Mouse (Mus musculus) heart, embryonic 15.5 days (tissue): ENCODE data around the gene AF067061. TPM values are rescaled to one million over a fixed set of nuclear protein-coding genes. Genes with fewer than 3 reads are reported as not detected.
"Not testable (repeated sequence)": the region's sequence is repeated elsewhere in the genome, so short reads cannot be mapped to it uniquely, and the experiment has no call there.

ENCODE experiments used
- ATAC-seq: fragments of 200-750 bp; cut with Nextera tagmentation; replicated peaks from 2 replicates; pipeline ENCODE4 v1.8.0; 2017; ENCODE audit warnings: low read depth, moderate TSS enrichment; ENCODE audit not compliant: insufficient number of reproducible peaks, insufficient read depth, low FRiP score
- H3K27ac ChIP-seq: fragments of 300-500 bp; sonication (generic); 2 replicates; pipeline ENCODE4 v1.5.1; 2015; ENCODE audit warnings: mild to moderate bottlenecking, inconsistent platforms
- H3K27me3 ChIP-seq: fragments of 300-500 bp; sonication (generic); 2 replicates; pipeline ENCODE4 v1.6.1; 2015; ENCODE audit warnings: inconsistent platforms
- H3K36me3 ChIP-seq: fragments of 300-500 bp; sonication (generic); 2 replicates; pipeline ENCODE4 v1.6.1; 2015; ENCODE audit warnings: mild to moderate bottlenecking, inconsistent platforms
- H3K4me1 ChIP-seq: fragments of 300-500 bp; sonication (generic); replicated peaks from 2 replicates; pipeline ENCODE4 v1.6.1; 2015; ENCODE audit warnings: inconsistent platforms
- H3K4me2 ChIP-seq: fragments of 300-500 bp; sonication (generic); 2 replicates; pipeline ENCODE4 v1.6.1; 2015; ENCODE audit warnings: inconsistent platforms, mild to moderate bottlenecking, moderate library complexity
- H3K4me3 ChIP-seq: fragments of 300-500 bp; sonication (generic); 2 replicates; pipeline ENCODE4 v1.5.1; 2015; ENCODE audit warnings: mild to moderate bottlenecking, inconsistent platforms
- H3K9ac ChIP-seq: fragments of 300-500 bp; sonication (generic); 2 replicates; pipeline ENCODE4 v1.6.1; 2015; ENCODE audit warnings: mild to moderate bottlenecking, inconsistent platforms
- H3K9me3 ChIP-seq: fragments of 300-500 bp; sonication (generic); replicated peaks from 2 replicates; pipeline ENCODE4 v1.6.1; 2016; ENCODE audit warnings: inconsistent platforms
- WGBS: fragments of 180-500 bp; shearing (Covaris S2); methylation state at CpG from one replicate; pipeline ENCODE4 v1.1.7; 2015; ENCODE audit warnings: mixed read lengths; 5-methylcytosine and 5-hydroxymethylcytosine counted together
- polyA plus RNA-seq: library from polyadenylated mRNA; unstranded; fragments of >200 nt; fragmentation: Nextera tagmentation; extraction: Ambion mirVana; gene quantifications from 2 replicates; pipeline ENCODE4 v1.2.1, GENCODE M21; 2015

The AF067061 gene
- not detected in 2 replicates for polyA plus RNA-seq

DNA sequence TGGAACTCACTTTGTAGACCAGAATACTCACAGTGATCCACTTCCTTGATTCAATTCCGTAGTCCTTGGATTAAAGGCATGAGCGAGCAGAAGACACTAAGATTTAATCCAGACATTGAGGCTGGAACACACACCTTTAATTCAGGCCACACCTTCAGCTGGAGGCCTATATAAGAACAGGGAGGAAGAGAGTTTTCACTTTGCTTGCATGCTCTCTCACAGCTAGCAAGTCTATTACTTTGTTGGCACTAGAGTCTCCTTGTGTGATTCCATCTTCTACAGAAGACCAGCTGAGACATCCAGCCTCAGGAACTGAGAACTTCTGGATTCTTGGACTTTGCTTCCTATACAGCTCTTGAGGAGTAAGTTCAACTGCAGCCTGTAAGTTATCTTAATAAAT is at the start of gene AF067061:
AF067061 (plus strand) TSS at position 245 of the 400 bp plus-strand sequence.
- not testable (repeated sequence) for H3K27ac ChIP-seq, ATAC-seq, H3K4me1 ChIP-seq, H3K9me3 ChIP-seq, H3K36me3 ChIP-seq, H3K27me3 ChIP-seq, H3K9ac ChIP-seq, H3K4me2 ChIP-seq, H3K4me3 ChIP-seq
- WGBS = 77% methylated on average over 2 of the region's 2 CpGs

DNA sequence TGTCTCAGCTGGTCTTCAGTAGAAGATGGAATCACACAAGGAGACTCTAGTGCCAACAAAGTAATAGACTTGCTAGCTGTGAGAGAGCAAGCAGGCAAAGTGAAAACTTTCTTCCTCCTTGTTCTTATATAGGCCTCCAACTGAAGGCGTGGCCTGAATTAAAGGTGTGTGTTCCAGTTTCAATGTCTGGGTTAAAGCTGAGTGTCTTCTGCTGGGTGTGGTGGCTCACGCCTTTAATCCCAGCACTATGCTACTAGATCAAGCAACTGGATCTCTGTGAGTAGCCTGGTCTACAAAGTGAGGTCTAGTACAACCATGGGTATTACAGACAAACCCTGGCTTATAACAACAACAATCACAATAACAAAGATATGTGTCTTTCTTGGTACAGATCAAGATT is 47.1 kb upstream of the AF067061 start, which contains the start of gene Gm21762:
Gm21762 (minus strand) TSS at position 101 of the 400 bp plus-strand sequence.
- H3K27ac ChIP-seq, H3K4me3 ChIP-seq, H3K4me1 ChIP-seq, H3K27me3 ChIP-seq, ATAC-seq, H3K9ac ChIP-seq, H3K4me2 ChIP-seq, H3K36me3 ChIP-seq, H3K9me3 ChIP-seq: not testable (repeated sequence)
- WGBS = no CpG with 5 or more reads among the region's 2 CpGs

DNA sequence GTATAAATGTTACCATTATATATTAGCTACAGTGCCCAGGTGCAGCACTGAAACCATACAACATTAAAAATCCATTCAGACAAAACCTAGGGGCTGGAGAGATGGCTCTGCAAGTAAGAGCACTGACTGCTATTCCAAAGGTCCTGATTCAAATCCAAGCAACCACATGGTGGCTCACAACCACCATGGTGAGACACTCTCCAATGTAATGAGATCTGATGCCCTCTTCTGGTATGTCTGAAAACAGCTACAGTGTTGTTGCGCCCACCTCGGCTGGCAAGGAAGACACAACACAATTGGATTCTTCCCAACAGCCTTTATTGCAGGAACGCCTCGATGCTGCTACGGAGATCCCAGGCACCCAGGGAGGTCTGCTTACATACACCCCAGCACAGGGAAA is 42.0 kb upstream of the AF067061 start:
- H3K4me2 ChIP-seq, H3K4me3 ChIP-seq, H3K4me1 ChIP-seq, H3K27me3 ChIP-seq, ATAC-seq, H3K9ac ChIP-seq, H3K9me3 ChIP-seq, H3K36me3 ChIP-seq, H3K27ac ChIP-seq: not testable (repeated sequence)
- WGBS = 84% methylated on average over 5 of the region's 5 CpGs

DNA sequence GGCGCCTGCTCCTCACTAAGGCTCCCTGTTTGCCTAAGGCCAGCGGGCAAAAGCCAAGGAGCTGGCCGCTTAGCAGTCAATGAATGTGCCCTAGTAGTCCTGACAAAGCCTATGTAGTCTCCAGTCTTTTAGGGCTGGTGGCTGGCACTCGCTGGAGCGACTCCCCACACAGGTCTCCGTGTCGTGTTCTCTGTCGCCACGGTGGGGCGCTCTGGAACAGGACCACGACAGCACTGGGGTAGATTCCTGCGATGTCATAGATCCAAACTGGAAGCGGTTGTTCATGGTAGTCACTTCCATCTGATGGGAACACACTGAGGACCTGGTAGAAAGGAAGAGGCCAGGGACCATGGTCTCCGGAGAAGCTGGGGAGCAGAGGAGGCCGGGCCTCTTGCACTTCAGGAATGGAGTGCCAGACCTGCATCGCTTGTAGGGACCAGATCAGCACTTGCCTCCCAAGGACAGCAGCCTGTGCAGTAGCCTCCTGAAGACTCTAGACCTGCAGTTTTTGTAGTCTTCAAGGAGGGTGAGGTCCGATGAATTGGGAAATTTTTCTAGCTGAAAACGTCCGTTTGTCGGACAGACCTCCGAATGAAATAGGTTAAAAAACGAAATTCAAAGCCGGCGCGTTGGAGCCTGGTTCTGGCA is 39.8 kb upstream of the AF067061 start:
- not testable (repeated sequence) for H3K27ac ChIP-seq, H3K9me3 ChIP-seq, H3K36me3 ChIP-seq, ATAC-seq, H3K4me2 ChIP-seq, H3K9ac ChIP-seq, H3K27me3 ChIP-seq, H3K4me1 ChIP-seq, H3K4me3 ChIP-seq
- 85% methylated on average over 16 of the region's 25 CpGs for WGBS

DNA sequence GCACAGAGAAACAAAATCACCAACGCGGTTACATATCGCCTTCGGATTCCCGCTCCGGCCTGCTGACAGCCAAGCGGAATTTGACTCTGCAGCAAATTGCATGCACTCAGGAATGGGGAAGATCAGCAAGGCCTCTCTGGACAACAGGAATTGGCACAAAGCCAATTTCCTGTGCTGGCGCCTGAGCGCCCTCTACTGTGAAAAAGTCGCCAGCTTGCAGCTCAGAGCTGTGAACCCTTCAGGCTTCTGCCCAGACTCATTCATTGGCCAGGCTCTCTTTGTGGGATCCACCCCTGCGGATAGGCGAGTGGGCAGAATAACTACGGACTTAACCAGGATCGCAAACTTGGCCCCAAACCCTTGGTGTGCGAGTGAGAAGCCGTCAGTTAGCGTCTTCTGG is 31.1 kb upstream of the AF067061 start:
- not testable (repeated sequence) for H3K36me3 ChIP-seq, H3K4me1 ChIP-seq, H3K9ac ChIP-seq, H3K27me3 ChIP-seq, H3K9me3 ChIP-seq, H3K27ac ChIP-seq, ATAC-seq, H3K4me3 ChIP-seq, H3K4me2 ChIP-seq
- WGBS = 92% methylated on average over 17 of the region's 17 CpGs

DNA sequence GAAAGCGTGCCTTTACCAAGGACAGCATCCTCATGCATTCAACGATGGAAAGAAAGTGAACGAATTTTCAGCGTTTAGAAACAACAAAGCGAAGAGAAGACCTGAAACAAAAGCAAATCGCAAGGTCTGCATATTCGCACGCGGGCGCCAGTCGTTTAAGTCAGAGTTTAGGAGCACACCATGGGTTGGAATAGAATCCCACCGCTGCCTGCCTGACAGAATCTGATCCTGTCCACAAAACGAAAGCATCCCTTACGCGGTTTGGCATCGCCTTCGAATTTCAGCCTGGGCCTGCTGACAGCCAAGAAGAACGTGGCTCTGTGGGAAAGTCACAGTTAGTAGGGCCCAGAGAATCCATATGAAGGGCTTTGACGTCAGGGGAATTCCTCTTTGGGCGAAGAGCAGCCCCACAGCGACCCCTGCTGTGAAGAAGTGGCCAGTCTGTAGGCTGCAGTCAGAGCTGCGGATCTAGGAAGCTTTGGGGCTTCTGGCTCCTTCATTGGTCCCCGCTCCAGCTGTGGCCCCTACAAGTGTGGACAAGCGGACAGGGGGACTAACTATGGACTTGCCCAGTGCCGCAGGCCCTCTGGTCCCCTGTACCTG is 30.4 kb upstream of the AF067061 start:
- not testable (repeated sequence) for H3K36me3 ChIP-seq, H3K9me3 ChIP-seq, H3K4me1 ChIP-seq, H3K27ac ChIP-seq, H3K4me3 ChIP-seq, H3K27me3 ChIP-seq, H3K9ac ChIP-seq, ATAC-seq, H3K4me2 ChIP-seq
- WGBS = 68% methylated on average over 13 of the region's 25 CpGs

DNA sequence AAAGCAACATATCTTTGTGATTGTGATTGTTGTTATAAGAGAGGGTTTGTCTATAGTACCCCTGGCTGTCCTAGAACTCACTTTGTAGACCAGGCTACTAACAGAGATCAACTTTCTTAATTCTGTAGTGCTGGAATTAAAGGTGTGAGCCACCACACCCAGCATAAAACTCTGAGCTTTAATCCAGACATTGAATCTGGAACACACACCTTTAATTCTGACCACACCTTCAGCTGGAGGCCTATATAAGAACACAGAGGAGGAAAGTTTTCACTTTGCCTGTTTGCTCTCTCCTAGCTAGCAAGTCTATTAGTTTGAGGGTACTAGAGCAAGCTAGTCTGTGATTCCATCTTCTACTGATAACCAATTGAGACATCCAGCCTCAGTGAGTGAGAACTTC is 24.1 kb upstream of the AF067061 start, which contains the start of gene Gm21731:
Gm21731 (plus strand) TSS at position 301 of the 400 bp plus-strand sequence.
- not testable (repeated sequence) for H3K9ac ChIP-seq, H3K36me3 ChIP-seq, H3K27ac ChIP-seq, H3K27me3 ChIP-seq, ATAC-seq, H3K4me3 ChIP-seq, H3K9me3 ChIP-seq, H3K4me2 ChIP-seq, H3K4me1 ChIP-seq

DNA sequence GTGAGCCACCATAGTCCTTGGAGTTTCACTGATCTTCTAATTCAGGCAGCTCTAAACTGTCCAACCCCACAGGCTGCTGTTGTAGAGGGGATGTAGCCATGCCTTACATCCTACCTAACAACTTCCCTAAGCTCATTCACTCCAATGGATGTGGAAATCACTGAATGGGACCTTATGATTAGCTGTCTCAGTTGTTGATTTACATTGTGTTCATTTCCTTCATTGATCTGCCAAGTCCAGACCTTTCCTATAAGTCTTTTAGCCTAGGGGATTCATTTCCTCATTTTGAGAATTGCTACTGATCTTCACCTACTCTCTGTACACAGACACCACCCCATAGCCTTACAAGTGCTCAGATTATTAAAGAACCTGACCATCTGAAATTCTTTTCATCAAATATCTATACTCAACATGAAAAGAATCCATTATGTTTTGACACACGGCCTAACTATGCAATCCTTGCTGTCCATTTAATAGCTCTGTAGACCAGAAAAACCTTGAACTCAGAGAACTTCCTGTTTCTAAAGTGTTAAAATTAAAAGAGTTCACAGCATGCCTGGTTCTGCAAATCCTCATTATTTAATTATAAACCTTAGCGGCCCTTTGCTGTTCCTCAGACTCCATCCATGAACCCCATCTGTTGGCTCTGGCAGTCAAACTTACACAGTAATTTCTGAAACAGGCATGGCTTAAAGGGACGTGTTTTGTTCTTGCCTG is 11.5 kb upstream of the AF067061 start:
- H3K4me3 ChIP-seq, H3K27ac ChIP-seq, H3K27me3 ChIP-seq, H3K9ac ChIP-seq, ATAC-seq, H3K9me3 ChIP-seq, H3K36me3 ChIP-seq, H3K4me1 ChIP-seq, H3K4me2 ChIP-seq: not testable (repeated sequence)
- WGBS = 78% methylated on average over 2 of the region's 3 CpGs

DNA sequence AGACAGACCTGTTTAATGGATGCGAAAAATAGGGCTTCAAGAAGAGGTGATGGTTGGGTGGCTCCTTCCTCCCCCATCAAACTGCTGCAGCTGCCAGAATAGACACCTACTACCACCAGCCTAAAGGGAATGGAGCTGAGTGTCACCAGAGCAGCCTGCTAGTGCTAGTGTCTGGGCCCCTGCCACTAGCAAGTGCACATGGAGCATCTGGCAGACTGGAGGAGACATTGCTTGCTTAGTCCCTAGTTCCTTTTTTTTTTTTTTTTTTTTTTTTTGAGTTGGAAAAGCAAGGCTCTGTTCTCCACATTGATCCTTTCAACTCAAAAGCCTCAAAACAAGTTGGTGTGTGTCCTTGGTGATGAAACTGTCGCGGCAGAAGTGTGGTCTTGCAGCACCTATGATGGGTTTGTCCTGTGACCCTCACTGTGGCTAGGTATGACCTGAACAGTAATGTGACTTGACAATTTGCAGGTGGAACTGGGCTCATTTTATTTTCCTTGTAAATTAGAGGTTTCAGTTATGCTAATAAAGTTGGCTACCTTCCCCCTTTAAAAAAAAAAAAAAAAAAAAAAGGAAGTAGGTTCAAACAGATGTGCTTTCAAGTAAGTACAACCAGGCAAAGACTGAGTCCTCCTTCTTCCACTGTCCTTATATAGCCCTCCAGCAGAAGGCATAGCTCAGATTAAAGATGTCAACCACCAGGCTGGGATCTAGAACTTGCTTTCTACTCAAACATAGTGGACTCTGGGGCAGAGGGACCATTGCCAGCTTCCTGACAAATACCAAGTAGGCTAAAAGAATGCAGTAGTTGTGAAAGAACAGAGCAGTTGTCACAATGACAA is 3.9 kb upstream of the AF067061 start:
- H3K4me2 ChIP-seq, ATAC-seq, H3K27me3 ChIP-seq, H3K4me1 ChIP-seq, H3K36me3 ChIP-seq, H3K27ac ChIP-seq, H3K4me3 ChIP-seq, H3K9me3 ChIP-seq, H3K9ac ChIP-seq: not testable (repeated sequence)
- WGBS = 80% methylated on average over 3 of the region's 3 CpGs

DNA sequence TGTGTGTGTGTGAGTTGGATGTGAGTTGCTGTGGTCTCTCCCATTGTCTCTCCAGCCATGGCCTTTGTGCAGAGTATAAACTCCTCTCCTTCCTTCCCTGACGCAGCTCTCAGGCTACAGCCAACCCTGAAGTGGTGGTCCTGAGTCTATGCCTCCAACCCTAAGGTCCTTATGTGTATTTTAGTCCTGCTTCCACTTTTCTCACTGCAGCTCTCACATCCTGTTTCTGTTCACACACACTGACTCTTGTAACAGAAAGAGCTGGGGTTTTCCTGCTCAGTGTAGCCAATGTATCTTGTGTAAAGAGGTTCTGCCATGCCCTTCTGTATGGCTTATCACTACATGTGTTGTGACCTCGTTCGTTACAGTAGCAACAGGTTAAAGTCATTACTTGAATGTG is 3.2 kb upstream of the AF067061 start:
- not testable (repeated sequence) for H3K4me2 ChIP-seq, H3K27me3 ChIP-seq, H3K4me1 ChIP-seq, H3K9ac ChIP-seq, H3K9me3 ChIP-seq, ATAC-seq, H3K36me3 ChIP-seq, H3K4me3 ChIP-seq, H3K27ac ChIP-seq
- WGBS = 47% methylated on average over 3 of the region's 3 CpGs

DNA sequence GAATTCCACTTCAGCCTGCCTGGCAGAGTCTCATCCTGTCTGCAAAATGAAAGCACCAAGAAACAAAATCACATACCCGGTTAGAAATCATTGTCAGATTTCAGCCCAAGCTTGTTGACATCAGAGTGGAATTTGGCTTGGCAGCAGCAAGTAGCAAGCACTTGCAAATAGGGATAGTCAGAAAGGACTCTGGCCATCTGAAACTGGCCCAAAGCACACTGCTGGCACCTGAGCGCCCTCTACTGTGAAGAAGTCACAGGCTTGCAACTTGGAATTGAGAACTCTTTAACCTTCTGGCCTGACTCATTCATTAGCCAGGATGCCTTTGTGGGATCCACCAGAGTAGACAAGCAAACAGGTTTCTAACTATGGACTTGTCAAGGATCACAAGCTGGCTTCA is 14.9 kb downstream of the AF067061 start:
- not testable (repeated sequence) for H3K4me1 ChIP-seq, H3K4me3 ChIP-seq, H3K4me2 ChIP-seq, H3K9me3 ChIP-seq, H3K27ac ChIP-seq, H3K9ac ChIP-seq, ATAC-seq, H3K27me3 ChIP-seq, H3K36me3 ChIP-seq
- WGBS = 24% methylated on average over 2 of the region's 2 CpGs
